Mouse (Mus musculus) lung, postnatal 10 days (tissue): ENCODE results near the gene Zfp865.

Experiments
- DNase-seq: peaks from one replicate; pipeline ENCODE4 v3.0.0; 2021

The Zfp865 gene

GRCm38 (mm10) chr7:5085512-5085911 lies 65.3 kb downstream of the Zfp865 start:
- DNase-seq: no peak
